Mouse (Mus musculus): ENCODE results near the gene Spint3. TPM values are rescaled to one million over a fixed set of nuclear protein-coding genes. Genes with fewer than 3 reads are reported as not detected.
"Not testable (repeated sequence)": the region's sequence is repeated elsewhere in the genome, so short reads cannot be mapped to it uniquely, and the experiment has no call there.

Spint3 gene
- not detected for total RNA-seq (2021)
- long read RNA-seq, experiment 1, result 0 reads
- long read RNA-seq, experiment 2, result 0 reads

DNA sequence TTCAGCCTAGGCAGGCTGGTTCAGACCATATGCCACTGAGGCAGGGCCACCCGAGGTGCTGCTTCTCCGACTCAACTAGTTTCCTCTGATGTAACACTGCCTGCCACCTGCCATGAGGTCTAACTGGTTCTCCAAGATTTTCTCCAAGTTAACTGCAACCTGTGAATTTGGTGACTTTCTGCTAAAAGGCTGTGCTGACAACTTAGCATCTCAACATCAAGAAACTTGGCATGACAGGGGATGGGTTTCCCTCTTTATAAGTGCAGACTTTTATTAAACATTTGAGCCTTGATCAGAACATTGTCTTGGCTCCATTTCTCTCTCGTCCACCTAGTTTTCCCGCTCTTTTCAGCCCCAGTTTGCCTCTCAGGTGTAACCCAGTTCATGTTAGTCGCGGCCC is at the start of gene Spint3:
Gene Spint3 (minus strand): TSS at position 101 of the 400 bp plus-strand sequence.
- not testable (repeated sequence) for DNase-seq

DNA sequence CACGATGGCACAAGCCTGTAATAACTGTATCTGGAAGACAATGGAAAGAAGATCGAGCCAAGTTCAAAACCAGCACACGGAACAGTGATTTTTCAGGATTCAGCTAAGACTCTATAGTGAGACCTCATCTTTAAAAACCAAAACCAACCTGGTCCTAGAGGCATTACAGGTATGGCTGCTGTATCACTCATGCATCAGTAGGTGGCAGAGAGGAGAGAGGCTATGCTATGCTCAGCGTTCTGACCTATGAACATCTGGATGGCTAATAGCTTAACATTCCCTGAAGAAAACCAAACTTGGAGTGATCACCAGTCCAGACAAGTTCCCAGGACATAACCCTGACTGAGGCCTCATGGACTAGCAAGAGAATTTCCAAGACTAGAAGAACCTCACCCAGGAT is 48.5 kb upstream of the Spint3 start:
- DNase-seq, result no peak

DNA sequence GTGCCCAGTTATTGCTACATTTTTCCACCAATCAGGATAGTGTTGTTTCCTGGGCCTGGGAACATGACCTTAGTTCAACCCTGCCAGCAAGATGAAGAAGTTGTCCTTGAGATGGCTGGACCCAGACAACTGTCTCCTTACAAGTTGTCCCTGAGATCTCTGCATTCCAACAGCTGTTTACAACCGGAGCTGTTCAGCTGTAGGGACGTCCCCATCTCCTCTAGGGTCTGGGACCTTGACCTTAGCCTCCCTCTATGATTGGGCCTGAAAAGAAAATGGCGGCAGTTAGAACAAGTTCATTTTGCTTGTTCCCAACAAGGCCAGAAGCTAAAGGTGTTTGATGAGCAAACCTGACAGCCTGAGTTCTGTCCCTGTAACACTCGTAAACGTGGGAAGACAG is 45.8 kb upstream of the Spint3 start:
- no peak for DNase-seq

GRCm38 (mm10) chr2:164615386-164615785 is 42.1 kb upstream of the Spint3 start:
- no peak for DNase-seq

DNA sequence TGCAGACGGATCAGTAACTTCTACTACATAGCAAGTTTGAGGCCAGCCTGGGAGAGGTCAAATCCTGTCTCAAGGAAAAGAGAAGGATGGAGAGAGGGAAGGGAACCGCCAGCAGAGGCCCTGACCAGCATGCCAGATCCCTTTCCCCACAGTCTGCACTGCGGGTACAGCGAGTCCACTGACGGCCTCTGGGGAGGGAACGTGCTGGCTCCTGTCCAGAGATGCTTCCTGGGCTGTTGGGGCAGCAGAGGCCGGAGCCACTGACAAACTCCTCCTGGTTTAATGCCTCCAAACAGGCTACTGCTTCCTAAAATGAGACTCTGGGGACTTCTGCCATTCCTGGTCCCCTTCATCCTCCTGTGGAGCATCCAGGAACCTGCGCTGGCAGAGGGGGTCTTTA is 40.2 kb upstream of the Spint3 start, which contains the start of the genes Wfdc6b and Wfdc8:
Gene Wfdc6b (plus strand): TSS at position 52 of the 400 bp plus-strand sequence.
Gene Wfdc8 (minus strand): TSS at position 156 of the 400 bp plus-strand sequence.
- DNase-seq, result peak; percentile 70

- DNase-seq, result peak; percentile 48
These were observed 35.5 kb upstream of the Spint3 start for GRCm38 (mm10) chr2:164608781-164609180.

- no peak for DNase-seq
These were observed 31.2 kb upstream of the Spint3 start for GRCm38 (mm10) chr2:164604411-164604810.

DNA sequence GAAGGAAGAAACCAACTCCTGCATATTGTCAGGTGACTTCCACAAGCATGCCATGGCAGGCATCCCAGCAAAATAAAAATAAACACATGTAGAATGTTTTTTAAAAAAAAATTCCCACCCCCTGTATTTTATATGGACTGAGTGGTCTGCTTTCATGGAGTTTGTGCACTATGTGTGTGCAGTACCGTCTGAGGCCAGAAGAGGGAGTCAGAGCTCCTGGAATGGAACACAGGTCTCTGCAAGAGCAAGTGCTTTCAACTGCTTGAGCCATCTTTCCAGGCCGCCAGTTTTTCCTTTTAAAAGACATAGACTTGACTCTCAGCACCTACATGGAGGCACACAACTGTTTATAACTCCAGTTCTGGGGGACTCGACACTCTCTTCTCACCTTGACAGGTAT is 30.2 kb upstream of the Spint3 start:
- DNase-seq, result no peak

GRCm38 (mm10) chr2:164600179-164600578 is 26.9 kb upstream of the Spint3 start:
- no peak for DNase-seq

DNA sequence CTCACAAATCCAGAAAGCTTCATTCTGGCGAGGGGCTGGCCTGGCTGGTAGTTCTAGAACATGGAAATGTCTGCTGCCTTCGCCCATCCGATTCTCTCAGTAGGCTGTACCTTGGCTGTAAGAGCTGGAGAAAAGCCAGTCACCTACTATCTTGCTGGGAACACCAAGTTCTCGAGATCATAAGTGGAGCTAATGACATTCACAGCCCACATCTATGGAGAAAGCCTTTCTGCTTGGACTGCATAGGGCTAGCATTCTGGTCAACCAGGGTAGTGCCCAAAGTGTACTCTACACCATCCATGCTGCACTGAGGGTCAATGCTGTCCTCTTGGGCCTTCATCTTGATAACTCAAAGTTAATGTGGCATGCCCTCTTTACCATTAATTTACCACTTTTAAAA is 20.2 kb upstream of the Spint3 start, which contains the start of gene Eppin:
Gene Eppin (minus strand): TSS at position 101 of the 400 bp plus-strand sequence.
- no peak for DNase-seq

GRCm38 (mm10) chr2:164592014-164592413 is 18.8 kb upstream of the Spint3 start:
- peak; percentile 51 for DNase-seq

GRCm38 (mm10) chr2:164585025-164585725 is 11.9 kb upstream of the Spint3 start, which contains the start of gene Wfdc6a:
Gene Wfdc6a (minus strand): TSS chr2:164585447.
- peak; percentile 46 for DNase-seq

DNA sequence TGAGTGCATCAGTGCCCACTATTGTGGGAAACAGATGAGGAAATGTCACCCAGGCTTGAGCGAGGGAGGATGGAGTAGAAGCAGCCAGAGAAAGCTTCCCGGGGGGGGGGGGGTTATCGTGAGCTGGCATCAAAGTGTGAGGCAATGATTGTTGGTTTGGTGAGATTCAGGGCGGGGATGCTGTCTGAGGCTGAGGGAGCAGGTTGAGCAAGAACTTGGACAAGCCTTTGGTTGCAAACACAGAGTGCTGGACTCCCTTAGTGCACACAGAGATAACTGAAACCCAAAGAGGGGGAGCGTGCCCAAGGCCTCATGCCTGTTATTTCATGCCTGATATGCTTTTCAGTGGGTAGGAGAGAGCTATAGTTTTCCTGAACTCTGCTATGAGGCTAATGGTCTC is 5.8 kb downstream of the Spint3 start:
- no peak for DNase-seq

- DNase-seq, result no peak
These were observed 6.3 kb downstream of the Spint3 start for GRCm38 (mm10) chr2:164566997-164567396.

- DNase-seq, result no peak
These were observed 8.9 kb downstream of the Spint3 start for GRCm38 (mm10) chr2:164564346-164564745.

- peak; percentile 51 for DNase-seq
These were observed 9.8 kb downstream of the Spint3 start for GRCm38 (mm10) chr2:164563339-164564038.

- DNase-seq, result peak; percentile 16
These were observed 10.7 kb downstream of the Spint3 start, which contains the start of gene Wfdc2 for GRCm38 (mm10) chr2:164562391-164563188. Gene Wfdc2 (plus strand): TSS chr2:164562413.

GRCm38 (mm10) chr2:164560106-164560505 is 13.2 kb downstream of the Spint3 start:
- DNase-seq, result peak; percentile 45

DNA sequence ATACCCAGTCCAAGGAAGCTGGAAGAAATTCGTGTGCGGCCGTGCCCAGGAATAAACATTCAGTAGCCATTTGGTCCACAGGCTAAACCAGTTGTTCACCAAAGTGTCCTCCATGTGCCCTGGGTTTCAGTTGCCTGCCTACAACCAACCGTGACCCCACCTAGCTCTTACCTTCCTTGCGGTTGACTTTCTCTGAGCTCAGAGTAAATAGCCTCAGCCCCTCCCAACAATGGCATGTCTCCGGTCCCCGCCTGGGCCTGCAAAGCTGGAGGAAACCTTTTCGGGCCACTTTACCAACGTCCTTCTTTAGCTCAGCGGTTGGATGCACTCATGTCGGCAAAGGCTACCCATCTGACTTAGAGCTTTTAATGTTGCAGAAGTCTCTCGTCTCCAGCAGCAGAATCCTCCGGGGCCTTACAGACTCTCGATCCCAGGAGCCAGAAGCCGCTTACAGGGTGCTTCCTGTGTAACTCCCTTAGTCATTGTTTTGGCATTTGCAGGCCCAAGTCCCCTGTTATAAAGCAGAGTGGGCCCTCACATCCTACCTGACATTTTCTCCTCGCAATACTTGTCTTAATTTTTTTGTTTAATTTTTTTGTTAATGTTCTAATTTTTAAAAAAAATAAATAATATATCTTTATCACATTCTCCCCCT is 14.1 kb downstream of the Spint3 start:
- no peak for DNase-seq

DNA sequence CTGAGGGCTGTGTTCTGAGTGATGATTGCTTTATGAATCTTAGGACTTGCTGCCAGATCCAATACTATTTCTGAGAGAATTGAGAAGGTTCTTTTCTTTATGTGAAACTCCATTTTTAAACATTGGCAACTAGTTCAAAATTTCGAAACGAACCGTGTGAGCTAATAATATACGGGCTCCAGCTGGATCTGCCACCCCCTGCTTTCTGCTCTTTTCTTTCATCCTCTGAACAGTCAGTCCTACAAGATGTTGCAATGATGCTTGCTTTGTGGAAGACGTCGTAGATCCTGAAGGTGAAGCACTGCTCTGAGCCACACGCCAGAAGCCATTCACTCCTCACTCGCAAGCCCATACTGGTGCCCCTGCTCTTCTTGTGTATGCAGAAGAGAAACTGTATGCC is 14.8 kb downstream of the Spint3 start:
- DNase-seq, result no peak

GRCm38 (mm10) chr2:164551502-164551901 is 21.8 kb downstream of the Spint3 start:
- DNase-seq, result no peak

- DNase-seq, result no peak
These were observed 22.4 kb downstream of the Spint3 start for GRCm38 (mm10) chr2:164550895-164551269.

All from adrenal gland, postnatal 10 days (tissue).